Comparison of ENCODE assay signal across 8 mouse cellular contexts in genomic region chr17:33897114-33897794, GRCm38 (mm10). TPM values are rescaled to one million over a fixed set of nuclear protein-coding genes. Genes with fewer than 3 reads are reported as not detected.
DNase-seq lines count a peak whose midpoint lies in the region; ATAC-seq and TF ChIP-seq lines count a peak whose summit lies in the region.

No protein-coding gene starts in this region.

- no peaks in the 10 kb centered on the region for H3K4me1 ChIP-seq in cerebellum, adult 2 months (ENCODE audit: control insufficient read depth, insufficient read depth, low read length)

- WGBS in cerebellum, adult 2 months = 46% methylated on average over 6 of the region's 6 CpGs

- no peak overlapping the region for H3K27ac ChIP-seq in cerebellum, adult 2 months (ENCODE audit: insufficient read depth, low read length)

- no peaks in the 10 kb centered on the region for H3K27me3 ChIP-seq in cerebellum, adult 2 months (ENCODE audit: control insufficient read depth, insufficient read depth, low read length)

- peak; percentile 60 for TF ChIP-seq CTCF in cerebellum, adult 2 months (IDR thresholded peaks at IDR 0.05; ENCODE audit: borderline replicate concordance, insufficient read depth, low read depth, low read length)

- ATAC-seq in erythroid progenitor cell, adult 5-6 weeks (replicated peaks; ENCODE audit: low FRiP score, poor library complexity, severe bottlenecking) = 0 out of 2 replicates have a peak, but pooled peaks have one; percentile 35
- ATAC-seq in megakaryocyte progenitor cell, adult 5-6 weeks (replicated peaks; ENCODE audit: poor library complexity) = peak; percentile 62

- no peak overlapping the region for H3K4me3 ChIP-seq in cerebellum, adult 2 months (replicated peaks; ENCODE audit: insufficient read depth, low read depth, low read length)

- no peak for DNase-seq in cerebellum, adult 2 months
- no peak for DNase-seq in cerebellum, adult 9-10 months
- peak; percentile 73 for DNase-seq in thymus, postnatal 0 days (ENCODE audit: low spot score)
- DNase-seq in thymus, postnatal 10 days (ENCODE audit: low spot score in 2 of 2) = no peak
- no peak for DNase-seq in ovary, postnatal 14 days (ENCODE audit: low spot score)
- no peak for DNase-seq in frontal cortex, postnatal 25 days (ENCODE audit: low spot score in 2 of 2)

- TF ChIP-seq POLR2A in cerebellum, adult 2 months (IDR thresholded peaks at IDR 0.05; ENCODE audit: borderline replicate concordance, insufficient read depth, low read length) = no peak

RNA-seq across cellular contexts. Expression of gene Kifc1, which starts 6.8 kb away (rescaled TPM):
- polyA plus RNA-seq in cerebellum, adult 2 months (2012; rRNA removed) = 2.2 and 2.3 TPM in 2 replicates
- polyA plus RNA-seq in thymus, postnatal 0 days (2015; fragmentation: Nextera tagmentation; extraction: Ambion mirVana) = 5.9 and 6.8 TPM in 2 replicates
- total RNA-seq in erythroid progenitor cell, adult 5-6 weeks (2015; ENCODE audit: low replicate concordance) = 89.3 and 150 TPM in 2 replicates
- total RNA-seq in erythroid progenitor cell, adult 5-6 weeks (2017; ENCODE audit: low replicate concordance) = 479 and 506 TPM in 2 replicates
- total RNA-seq in megakaryocyte progenitor cell, adult 5-6 weeks (2015) = 6.6 and 10.8 TPM in 2 replicates
- 28.6 and 30.3 TPM in 2 replicates for total RNA-seq in megakaryocyte progenitor cell, adult 5-6 weeks (2017)

RNA-seq across cellular contexts. Expression of gene Platr17, which starts 7.7 kb away (rescaled TPM):
- polyA plus RNA-seq in cerebellum, adult 2 months (2012; rRNA removed) = 0.48 and 0.65 TPM in 2 replicates
- polyA plus RNA-seq in thymus, postnatal 0 days (2015; fragmentation: Nextera tagmentation; extraction: Ambion mirVana) = 1.6 and 1.9 TPM in 2 replicates
- total RNA-seq in erythroid progenitor cell, adult 5-6 weeks (2015; ENCODE audit: low replicate concordance) = not detected in 2 replicates
- total RNA-seq in erythroid progenitor cell, adult 5-6 weeks (2017; ENCODE audit: low replicate concordance) = not detected in 2 replicates
- total RNA-seq in megakaryocyte progenitor cell, adult 5-6 weeks (2015) = 0.17 and 0.37 TPM in 2 replicates
- 0.29 and 1.4 TPM in 2 replicates for total RNA-seq in megakaryocyte progenitor cell, adult 5-6 weeks (2017)

RNA-seq across cellular contexts. Expression of gene Daxx, which starts 12.0 kb away (rescaled TPM):
- polyA plus RNA-seq in cerebellum, adult 2 months (2012; rRNA removed) = 28.6 and 30.4 TPM in 2 replicates
- polyA plus RNA-seq in thymus, postnatal 0 days (2015; fragmentation: Nextera tagmentation; extraction: Ambion mirVana) = 62.9 and 67.8 TPM in 2 replicates
- total RNA-seq in erythroid progenitor cell, adult 5-6 weeks (2015; ENCODE audit: low replicate concordance) = 18.0 and 23.9 TPM in 2 replicates
- 23.4 and 29.3 TPM in 2 replicates for total RNA-seq in erythroid progenitor cell, adult 5-6 weeks (2017; ENCODE audit: low replicate concordance)
- 35.7 and 44.5 TPM in 2 replicates for total RNA-seq in megakaryocyte progenitor cell, adult 5-6 weeks (2015)
- total RNA-seq in megakaryocyte progenitor cell, adult 5-6 weeks (2017) = 28.7 and 32.1 TPM in 2 replicates

RNA-seq across cellular contexts. Expression of gene Tapbp, which starts 18.4 kb away (rescaled TPM):
- polyA plus RNA-seq in cerebellum, adult 2 months (2012; rRNA removed) = 27.7 and 28.5 TPM in 2 replicates
- 131 and 140 TPM in 2 replicates for polyA plus RNA-seq in thymus, postnatal 0 days (2015; fragmentation: Nextera tagmentation; extraction: Ambion mirVana)
- 86.1 and 88.4 TPM in 2 replicates for total RNA-seq in erythroid progenitor cell, adult 5-6 weeks (2015; ENCODE audit: low replicate concordance)
- 88.8 and 97.2 TPM in 2 replicates for total RNA-seq in erythroid progenitor cell, adult 5-6 weeks (2017; ENCODE audit: low replicate concordance)
- 51.0 and 56.8 TPM in 2 replicates for total RNA-seq in megakaryocyte progenitor cell, adult 5-6 weeks (2015)
- total RNA-seq in megakaryocyte progenitor cell, adult 5-6 weeks (2017) = 47.6 and 48.0 TPM in 2 replicates

RNA-seq across cellular contexts. Expression of gene Zbtb22, which starts 18.4 kb away (rescaled TPM):
- 30.2 and 33.4 TPM in 2 replicates for polyA plus RNA-seq in cerebellum, adult 2 months (2012; rRNA removed)
- 13.8 and 14.9 TPM in 2 replicates for polyA plus RNA-seq in thymus, postnatal 0 days (2015; fragmentation: Nextera tagmentation; extraction: Ambion mirVana)
- total RNA-seq in erythroid progenitor cell, adult 5-6 weeks (2015; ENCODE audit: low replicate concordance) = 11.7 and 23.8 TPM in 2 replicates
- 20.3 and 28.8 TPM in 2 replicates for total RNA-seq in erythroid progenitor cell, adult 5-6 weeks (2017; ENCODE audit: low replicate concordance)
- total RNA-seq in megakaryocyte progenitor cell, adult 5-6 weeks (2015) = 10.0 and 11.5 TPM in 2 replicates
- total RNA-seq in megakaryocyte progenitor cell, adult 5-6 weeks (2017) = 13.3 and 19.2 TPM in 2 replicates
